Mouse (Mus musculus) liver, adult 2 months (tissue): ENCODE data around the gene Bglap.

ENCODE experiments used
- CTCF ChIP-seq: fragments of 200-500 bp; IDR thresholded peaks from 2 replicates; pipeline ENCODE4 v1.5.1; 2011; ENCODE audit warnings: low read depth, low read length, control low read depth
- POLR2A ChIP-seq: fragments of 200-500 bp; IDR thresholded peaks from 2 replicates; pipeline ENCODE4 v1.6.1; 2011; ENCODE audit warnings: low read length, control low read depth; ENCODE audit not compliant: insufficient read depth; ENCODE audit errors: extremely low read depth

DNA sequence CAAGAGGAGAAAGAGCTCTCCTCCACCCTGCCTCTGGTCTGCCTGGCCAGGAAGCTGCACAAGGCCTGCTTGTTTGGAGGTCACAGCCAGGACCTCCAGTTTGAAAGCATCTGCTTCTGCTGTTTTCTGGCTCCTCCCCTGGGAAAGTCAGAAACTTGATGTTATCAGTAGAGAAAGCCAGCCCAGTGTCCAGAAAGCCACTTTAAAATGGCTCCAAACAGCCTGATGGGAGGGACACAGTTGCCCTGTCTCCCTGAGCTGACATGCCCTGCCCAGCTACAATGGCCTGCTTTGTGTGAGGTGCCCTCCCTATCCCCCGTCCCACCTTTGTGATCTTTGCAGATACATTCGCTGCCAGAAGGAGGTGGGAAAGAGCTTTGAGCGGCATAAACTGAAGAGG is 24.3 kb downstream of the Bglap start:
- no peak for TF ChIP-seq CTCF
- TF ChIP-seq POLR2A: no peak
